Mouse (Mus musculus) olfactory bulb, adult 2 months (tissue): ENCODE measurements around the gene Kcnh7.

Experiments
- CTCF ChIP-seq: fragments of 200-500 bp; IDR thresholded peaks from 2 replicates; pipeline ENCODE4 v1.5.1; 2012; ENCODE audit warnings: low read depth, mild to moderate bottlenecking, low read length, moderate library complexity; ENCODE audit not compliant: insufficient read depth
- POLR2A ChIP-seq: fragments of 200-500 bp; IDR thresholded peaks from 2 replicates; pipeline ENCODE4 v1.6.1; 2012; ENCODE audit warnings: mild to moderate bottlenecking, low read depth, low read length, moderate library complexity; ENCODE audit not compliant: insufficient read depth

DNA sequence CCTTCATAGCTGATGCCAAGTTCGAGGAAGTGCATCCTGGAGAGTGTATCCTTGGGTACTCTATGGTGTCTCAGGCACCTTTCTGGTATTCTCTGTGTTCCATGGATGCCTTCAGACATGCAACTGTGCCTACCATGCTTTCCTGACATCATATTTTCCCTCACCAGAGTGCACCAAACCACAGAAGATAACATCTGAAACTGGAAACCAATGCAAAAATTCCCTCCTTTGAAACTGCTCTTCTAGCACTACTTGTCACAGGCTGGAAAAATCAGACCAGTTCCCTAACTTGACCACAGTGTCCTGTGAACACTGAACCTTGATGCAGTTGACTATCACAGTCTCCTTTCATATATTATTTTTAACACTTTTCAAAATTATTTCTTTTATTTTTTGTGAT, 474.5 kb downstream of the Kcnh7 start:
- TF ChIP-seq CTCF, result no peak
- TF ChIP-seq POLR2A, result no peak
